Comparison of ENCODE assay signal across 9 mouse cellular contexts in genomic region chr19:5871683-5872082, GRCm38 (mm10). TPM values are rescaled to one million over a fixed set of nuclear protein-coding genes. Genes with fewer than 3 reads are reported as not detected.
DNase-seq lines count a peak whose midpoint lies in the region; ATAC-seq lines count a peak whose summit lies in the region.
"Had no signal": no experiment of that assay in that cellular context is flagged by ENCODE, and none has a peak within 500 bp of the region (broad histone marks: within the 10 kb centered on the region; RNA-seq: fewer than 3 reads in every experiment).

No protein-coding gene starts in this region.

- H3K9me3 ChIP-seq in lung, embryonic 15.5 days = no peaks in the 10 kb centered on the region
- H3K9me3 ChIP-seq in limb, embryonic 10.5 days (replicated peaks) = no peaks in the 10 kb centered on the region
- no peaks in the 10 kb centered on the region for H3K9me3 ChIP-seq in neural tube, embryonic 12.5 days

- 24% methylated on average over 6 of the region's 6 CpGs for WGBS in lung, embryonic 15.5 days
- WGBS in limb, embryonic 10.5 days = 54% methylated on average over 6 of the region's 6 CpGs
- WGBS in neural tube, embryonic 12.5 days = 59% methylated on average over 6 of the region's 6 CpGs

- peaks cover 53% of the 10 kb centered on the region for H3K4me1 ChIP-seq in lung, embryonic 15.5 days
- peaks cover 53% of the 10 kb centered on the region for H3K4me1 ChIP-seq in limb, embryonic 10.5 days
- peaks cover 28% of the 10 kb centered on the region for H3K4me1 ChIP-seq in neural tube, embryonic 12.5 days

- peak overlapping the region; percentile 95 for H3K27ac ChIP-seq in lung, embryonic 15.5 days
- peak overlapping the region; percentile 90 for H3K27ac ChIP-seq in limb, embryonic 10.5 days
- H3K27ac ChIP-seq in neural tube, embryonic 12.5 days = no peak overlapping the region

- peaks cover 44% of the 10 kb centered on the region for H3K36me3 ChIP-seq in lung, embryonic 15.5 days
- peaks cover 57% of the 10 kb centered on the region for H3K36me3 ChIP-seq in limb, embryonic 10.5 days
- peaks cover 43% of the 10 kb centered on the region for H3K36me3 ChIP-seq in neural tube, embryonic 12.5 days

- 0 out of 2 replicates have a peak overlapping the region, but pooled peaks have one; percentile 39 for H3K9ac ChIP-seq in lung, embryonic 15.5 days
- peak overlapping the region; percentile 33; the same call in 1 of the 2 replicates for H3K9ac ChIP-seq in neural tube, embryonic 12.5 days

- peak overlapping the region; percentile 12; the same call in 1 of the 2 replicates for H3K4me3 ChIP-seq in lung, embryonic 15.5 days
- H3K4me3 ChIP-seq in limb, embryonic 10.5 days = peak overlapping the region; percentile 37
- H3K4me3 ChIP-seq in neural tube, embryonic 12.5 days = no peak overlapping the region

- ATAC-seq in lung, embryonic 15.5 days (ENCODE audit: borderline replicate concordance, extremely low read depth, low FRiP score, low TSS enrichment) = 0 out of 2 replicates have a peak, but pooled peaks have one; percentile 21
- ATAC-seq in neural tube, embryonic 12.5 days (ENCODE audit: low FRiP score, low read depth) = no peak

- H3K27me3 ChIP-seq in lung, embryonic 15.5 days = no peaks in the 10 kb centered on the region
- H3K27me3 ChIP-seq in limb, embryonic 10.5 days (ENCODE audit: low read depth, poor library complexity, severe bottlenecking) = no peaks in the 10 kb centered on the region
- H3K27me3 ChIP-seq in neural tube, embryonic 12.5 days (replicated peaks) = no peaks in the 10 kb centered on the region

- peak; percentile 34 for DNase-seq in embryo, embryonic 10.5 days (ENCODE audit: low spot score)
- DNase-seq in embryo, embryonic 9.5 days (ENCODE audit: extremely low spot score) = no peak
- DNase-seq in lung, postnatal 14 days = no peak
- DNase-seq in limb, embryonic 10.5 days (ENCODE audit: low spot score) = no peak
- no peak for DNase-seq in left cerebral cortex, adult 9 months (ENCODE audit: low spot score in 2 of 2)
- DNase-seq in urinary bladder, adult 2 months (ENCODE audit: low spot score) = no peak
- DNase-seq: cerebellum, postnatal 36 days had no signal

- H3K4me2 ChIP-seq in lung, embryonic 15.5 days = peak overlapping the region; percentile 49
- H3K4me2 ChIP-seq in neural tube, embryonic 12.5 days (replicated peaks) = peak overlapping the region; percentile 39

RNA-seq across cellular contexts. Expression of gene Frmd8, which starts 3.4 kb away (rescaled TPM):
- 50.7 and 53.0 TPM in 2 replicates for polyA plus RNA-seq in lung, embryonic 15.5 days (2015; fragmentation: Nextera tagmentation; extraction: Ambion mirVana)
- 43.5 and 48.7 TPM in 2 replicates for polyA plus RNA-seq in limb, embryonic 10.5 days (2016; fragmentation: Nextera tagmentation; extraction: Ambion mirVana)
- 27.0 and 33.0 TPM in 2 replicates for polyA plus RNA-seq in neural tube, embryonic 12.5 days (2016; fragmentation: Nextera tagmentation; extraction: Ambion mirVana)
- 20.7 and 21.6 TPM in 2 replicates for polyA plus RNA-seq in urinary bladder, adult 2 months (2012; rRNA removed)

RNA-seq across cellular contexts. Expression of gene Slc25a45, which starts 5.9 kb away (rescaled TPM):
- 4.2 and 5.6 TPM in 2 replicates for polyA plus RNA-seq in lung, embryonic 15.5 days (2015; fragmentation: Nextera tagmentation; extraction: Ambion mirVana)
- polyA plus RNA-seq in limb, embryonic 10.5 days (2016; fragmentation: Nextera tagmentation; extraction: Ambion mirVana) = 1.8 TPM in 2 replicates
- 1.7 and 2.5 TPM in 2 replicates for polyA plus RNA-seq in neural tube, embryonic 12.5 days (2016; fragmentation: Nextera tagmentation; extraction: Ambion mirVana)
- polyA plus RNA-seq in urinary bladder, adult 2 months (2012; rRNA removed) = 19.2 and 25.1 TPM in 2 replicates

RNA-seq across cellular contexts. Expression of gene Tigd3, which starts 22.3 kb away (rescaled TPM):
- 3.2 and 3.6 TPM in 2 replicates for polyA plus RNA-seq in lung, embryonic 15.5 days (2015; fragmentation: Nextera tagmentation; extraction: Ambion mirVana)
- 5.2 and 5.9 TPM in 2 replicates for polyA plus RNA-seq in limb, embryonic 10.5 days (2016; fragmentation: Nextera tagmentation; extraction: Ambion mirVana)
- 10.5 and 11.8 TPM in 2 replicates for polyA plus RNA-seq in neural tube, embryonic 12.5 days (2016; fragmentation: Nextera tagmentation; extraction: Ambion mirVana)
- 0.69 and 0.87 TPM in 2 replicates for polyA plus RNA-seq in urinary bladder, adult 2 months (2012; rRNA removed)

RNA-seq across cellular contexts. Expression of gene Dpf2, which starts 41.1 kb away (rescaled TPM):
- polyA plus RNA-seq in lung, embryonic 15.5 days (2015; fragmentation: Nextera tagmentation; extraction: Ambion mirVana) = 142 and 147 TPM in 2 replicates
- 223 and 240 TPM in 2 replicates for polyA plus RNA-seq in limb, embryonic 10.5 days (2016; fragmentation: Nextera tagmentation; extraction: Ambion mirVana)
- 156 and 174 TPM in 2 replicates for polyA plus RNA-seq in neural tube, embryonic 12.5 days (2016; fragmentation: Nextera tagmentation; extraction: Ambion mirVana)
- 87.5 and 102 TPM in 2 replicates for polyA plus RNA-seq in urinary bladder, adult 2 months (2012; rRNA removed)

RNA-seq across cellular contexts. Expression of gene Cdc42ep2, which starts 52.9 kb away (rescaled TPM):
- polyA plus RNA-seq in lung, embryonic 15.5 days (2015; fragmentation: Nextera tagmentation; extraction: Ambion mirVana) = 12.0 and 14.1 TPM in 2 replicates
- polyA plus RNA-seq in limb, embryonic 10.5 days (2016; fragmentation: Nextera tagmentation; extraction: Ambion mirVana) = 1.3 and 1.7 TPM in 2 replicates
- 4.7 and 5.7 TPM in 2 replicates for polyA plus RNA-seq in neural tube, embryonic 12.5 days (2016; fragmentation: Nextera tagmentation; extraction: Ambion mirVana)
- polyA plus RNA-seq in urinary bladder, adult 2 months (2012; rRNA removed) = 22.9 and 26.2 TPM in 2 replicates
